Mouse (Mus musculus) heart, embryonic 15.5 days (tissue): ENCODE measurements around the gene Pdha2. TPM values are rescaled to one million over a fixed set of nuclear protein-coding genes. Genes with fewer than 3 reads are reported as not detected.

Experiments
- ATAC-seq: fragments of 200-750 bp; cut with Nextera tagmentation; replicated peaks from 2 replicates; pipeline ENCODE4 v1.8.0; 2017; ENCODE audit warnings: low read depth, moderate TSS enrichment; ENCODE audit not compliant: insufficient number of reproducible peaks, insufficient read depth, low FRiP score
- H3K27ac ChIP-seq: fragments of 300-500 bp; sonication (generic); 2 replicates; pipeline ENCODE4 v1.5.1; 2015; ENCODE audit warnings: mild to moderate bottlenecking, inconsistent platforms
- H3K27me3 ChIP-seq: fragments of 300-500 bp; sonication (generic); 2 replicates; pipeline ENCODE4 v1.6.1; 2015; ENCODE audit warnings: inconsistent platforms
- H3K36me3 ChIP-seq: fragments of 300-500 bp; sonication (generic); 2 replicates; pipeline ENCODE4 v1.6.1; 2015; ENCODE audit warnings: mild to moderate bottlenecking, inconsistent platforms
- H3K4me1 ChIP-seq: fragments of 300-500 bp; sonication (generic); replicated peaks from 2 replicates; pipeline ENCODE4 v1.6.1; 2015; ENCODE audit warnings: inconsistent platforms
- H3K4me2 ChIP-seq: fragments of 300-500 bp; sonication (generic); 2 replicates; pipeline ENCODE4 v1.6.1; 2015; ENCODE audit warnings: inconsistent platforms, mild to moderate bottlenecking, moderate library complexity
- H3K4me3 ChIP-seq: fragments of 300-500 bp; sonication (generic); 2 replicates; pipeline ENCODE4 v1.5.1; 2015; ENCODE audit warnings: mild to moderate bottlenecking, inconsistent platforms
- H3K9ac ChIP-seq: fragments of 300-500 bp; sonication (generic); 2 replicates; pipeline ENCODE4 v1.6.1; 2015; ENCODE audit warnings: mild to moderate bottlenecking, inconsistent platforms
- H3K9me3 ChIP-seq: fragments of 300-500 bp; sonication (generic); replicated peaks from 2 replicates; pipeline ENCODE4 v1.6.1; 2016; ENCODE audit warnings: inconsistent platforms
- WGBS: fragments of 180-500 bp; shearing (Covaris S2); methylation state at CpG from one replicate; pipeline ENCODE4 v1.1.7; 2015; ENCODE audit warnings: mixed read lengths; 5-methylcytosine and 5-hydroxymethylcytosine counted together
- polyA plus RNA-seq: library from polyadenylated mRNA; unstranded; fragments of >200 nt; fragmentation: Nextera tagmentation; extraction: Ambion mirVana; gene quantifications from 2 replicates; pipeline ENCODE4 v1.2.1, GENCODE M21; 2015

Pdha2 gene
- polyA plus RNA-seq, 1 experiment from 2014 or later: not detected

DNA sequence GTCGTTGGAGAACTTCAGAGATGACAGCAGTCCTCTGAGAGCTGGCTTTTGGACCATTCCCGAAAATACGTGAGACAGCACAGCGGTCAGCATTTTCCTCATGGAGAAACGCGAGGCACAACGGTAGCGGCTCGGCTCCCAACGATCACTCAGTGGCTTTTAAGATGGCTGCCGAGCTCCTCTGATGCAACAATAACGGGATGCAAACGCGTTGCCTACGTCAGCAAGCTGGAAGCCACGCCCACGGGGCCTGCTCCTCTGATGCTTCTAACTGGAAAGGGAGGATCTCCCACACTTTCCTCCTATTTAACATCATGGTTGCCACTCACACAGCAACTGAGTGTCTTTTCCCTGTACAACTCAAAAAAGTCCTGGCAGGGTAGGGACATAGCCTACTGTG, 511 bp downstream of the Pdha2 start:
- Histone ChIP-seq H3K36me3 (no peaks in the 10 kb centered on the region), H3K4me3 (no peak overlapping the region), H3K27me3 (no peaks in the 10 kb centered on the region), H3K9me3 (no peaks in the 10 kb centered on the region), H3K4me2 (no peak overlapping the region), H3K27ac (no peak overlapping the region), H3K4me1 (no peaks in the 10 kb centered on the region), H3K9ac (no peak overlapping the region)
- ATAC-seq: no peak
- 91% methylated on average over 17 of the region's 17 CpGs for WGBS

DNA sequence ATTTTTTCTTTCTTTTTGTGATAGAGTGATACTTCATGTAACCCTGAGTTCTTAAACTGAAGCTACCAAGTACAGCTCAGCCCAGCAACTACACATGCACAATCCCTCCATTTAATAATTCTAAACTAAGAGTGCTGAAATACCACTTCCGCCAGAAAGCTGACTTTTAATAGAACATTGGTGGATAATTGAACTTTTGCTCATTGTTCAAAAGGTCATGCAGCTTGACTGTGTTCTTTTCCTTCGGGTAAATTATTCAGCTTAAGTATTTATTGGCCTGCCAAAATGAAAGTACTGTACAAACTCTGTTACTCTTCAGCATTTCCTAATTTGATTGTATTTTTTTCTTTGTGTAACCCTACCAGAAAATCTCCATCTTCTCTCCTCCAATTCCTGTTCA, 10.4 kb downstream of the Pdha2 start:
- H3K9ac ChIP-seq: no peak overlapping the region
- H3K9me3 ChIP-seq: no peaks in the 10 kb centered on the region
- H3K27ac ChIP-seq: no peak overlapping the region
- no peak overlapping the region for H3K4me2 ChIP-seq
- WGBS: 65% methylated on average over 2 of the region's 2 CpGs
- ATAC-seq: no peak
- H3K27me3 ChIP-seq: no peaks in the 10 kb centered on the region
- no peaks in the 10 kb centered on the region for H3K36me3 ChIP-seq
- H3K4me3 ChIP-seq: no peak overlapping the region
- no peaks in the 10 kb centered on the region for H3K4me1 ChIP-seq

DNA sequence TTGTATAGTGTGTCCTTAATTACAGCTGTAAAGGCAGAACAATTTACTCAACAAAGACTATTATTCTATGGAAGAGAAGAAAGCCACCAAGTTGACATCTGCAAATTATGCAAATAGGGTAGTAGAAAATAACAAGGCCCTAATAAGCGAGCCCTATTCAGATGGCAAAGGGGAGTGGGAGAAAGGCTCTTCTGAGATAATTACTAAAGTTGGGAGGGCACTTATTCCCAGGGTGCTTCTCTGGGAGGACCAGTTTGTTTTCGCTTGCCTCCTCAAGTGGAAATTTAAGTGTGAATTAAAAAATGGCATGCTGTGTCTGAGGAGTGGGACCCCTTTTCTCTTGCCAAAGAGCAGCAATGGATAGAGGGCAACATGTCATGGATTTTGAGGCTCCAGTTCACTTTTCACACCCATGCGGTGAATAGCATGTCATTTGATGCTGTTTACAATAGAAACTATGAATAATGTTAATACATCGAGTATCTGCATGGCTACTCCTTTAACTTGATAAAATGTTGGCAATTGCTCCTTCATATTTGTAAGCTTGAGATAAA, 14.8 kb downstream of the Pdha2 start:
- no peak overlapping the region for H3K4me2 ChIP-seq
- H3K27ac ChIP-seq: no peak overlapping the region
- WGBS: 71% methylated on average over 4 of the region's 4 CpGs
- no peaks in the 10 kb centered on the region for H3K9me3 ChIP-seq
- no peaks in the 10 kb centered on the region for H3K27me3 ChIP-seq
- H3K9ac ChIP-seq: no peak overlapping the region
- H3K4me1 ChIP-seq: no peaks in the 10 kb centered on the region
- no peaks in the 10 kb centered on the region for H3K36me3 ChIP-seq
- H3K4me3 ChIP-seq: no peak overlapping the region
- no peak for ATAC-seq

DNA sequence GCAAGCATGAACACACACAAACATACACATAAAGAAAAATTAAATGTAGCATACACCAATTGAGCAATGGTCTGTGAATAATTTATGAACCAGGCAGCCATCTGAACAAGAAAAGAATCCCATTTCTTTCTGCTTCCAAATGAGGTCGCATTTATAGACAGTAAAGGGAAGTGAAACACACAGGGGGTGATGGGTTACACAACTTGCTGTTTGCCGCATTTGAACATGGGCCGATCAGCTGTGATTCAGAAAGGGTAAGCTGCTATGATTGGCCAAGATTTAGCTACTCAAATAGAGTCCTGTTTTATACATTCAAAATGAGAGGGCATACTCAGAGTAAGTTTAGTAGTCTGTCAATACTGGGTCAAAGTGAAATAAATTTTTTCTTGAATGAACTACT, 20.5 kb downstream of the Pdha2 start:
- no peak overlapping the region for H3K4me3 ChIP-seq
- H3K4me1 ChIP-seq: no peaks in the 10 kb centered on the region
- H3K27ac ChIP-seq: no peak overlapping the region
- no peak overlapping the region for H3K4me2 ChIP-seq
- H3K9ac ChIP-seq: no peak overlapping the region
- ATAC-seq: no peak
- H3K36me3 ChIP-seq: no peaks in the 10 kb centered on the region
- no peaks in the 10 kb centered on the region for H3K27me3 ChIP-seq
- H3K9me3 ChIP-seq: no peaks in the 10 kb centered on the region
- WGBS: 79% methylated on average over 3 of the region's 3 CpGs

DNA sequence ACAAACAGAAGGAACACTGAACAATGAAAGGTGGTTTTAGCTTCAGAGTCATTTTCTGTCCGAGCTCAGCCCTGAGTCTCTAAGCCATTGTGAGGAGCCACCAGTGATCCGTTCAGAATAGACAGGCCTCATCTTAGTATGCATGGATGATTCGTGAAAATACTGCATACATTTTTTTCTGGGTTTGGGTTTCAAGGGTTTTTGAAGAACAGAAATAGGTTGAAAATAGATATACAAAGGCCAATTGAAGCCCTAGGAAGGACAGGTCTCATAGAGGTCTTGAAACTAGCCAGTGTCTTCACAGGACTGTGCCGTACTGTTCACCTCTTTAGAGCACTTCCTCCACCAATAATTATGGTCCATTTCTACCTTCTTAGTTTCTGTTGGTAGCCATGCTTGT, 21.7 kb downstream of the Pdha2 start:
- Histone ChIP-seq H3K36me3 (no peaks in the 10 kb centered on the region), H3K4me2 (no peak overlapping the region), H3K27me3 (no peaks in the 10 kb centered on the region), H3K27ac (no peak overlapping the region), H3K9me3 (no peaks in the 10 kb centered on the region), H3K4me3 (no peak overlapping the region), H3K4me1 (no peaks in the 10 kb centered on the region), H3K9ac (no peak overlapping the region)
- WGBS: 85% methylated on average over 4 of the region's 4 CpGs
- ATAC-seq: no peak

DNA sequence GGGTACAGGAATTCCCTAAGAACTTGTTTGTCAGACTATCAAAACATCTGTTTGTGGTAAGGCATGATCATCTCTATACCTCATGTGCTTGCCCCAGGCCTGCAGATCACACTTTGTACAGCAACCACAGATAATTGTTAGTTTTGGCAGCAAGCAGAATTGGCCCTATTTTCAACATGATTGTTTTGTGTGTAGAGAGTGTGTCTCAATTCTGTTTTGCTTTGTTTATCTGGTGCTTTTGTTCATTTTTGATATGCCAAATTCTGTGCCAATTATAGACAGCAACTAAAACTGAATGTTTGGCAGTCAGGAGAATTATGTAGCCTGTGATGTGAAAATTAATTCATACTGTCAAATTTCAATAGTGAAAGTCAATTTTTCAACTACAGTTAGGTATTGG, 51.2 kb downstream of the Pdha2 start:
- Histone ChIP-seq H3K27me3 (no peaks in the 10 kb centered on the region), H3K9me3 (no peaks in the 10 kb centered on the region)

More for the DNA sequence above, 51.2 kb downstream of the Pdha2 start:
- Histone ChIP-seq H3K36me3 (no peaks in the 10 kb centered on the region), H3K4me3 (no peak overlapping the region), H3K9ac (no peak overlapping the region), H3K4me2 (no peak overlapping the region), H3K4me1 (no peaks in the 10 kb centered on the region), H3K27ac (no peak overlapping the region)
- no peak for ATAC-seq
